Mouse (Mus musculus): ENCODE data around the gene Cplane1.

Gene Cplane1

DNA sequence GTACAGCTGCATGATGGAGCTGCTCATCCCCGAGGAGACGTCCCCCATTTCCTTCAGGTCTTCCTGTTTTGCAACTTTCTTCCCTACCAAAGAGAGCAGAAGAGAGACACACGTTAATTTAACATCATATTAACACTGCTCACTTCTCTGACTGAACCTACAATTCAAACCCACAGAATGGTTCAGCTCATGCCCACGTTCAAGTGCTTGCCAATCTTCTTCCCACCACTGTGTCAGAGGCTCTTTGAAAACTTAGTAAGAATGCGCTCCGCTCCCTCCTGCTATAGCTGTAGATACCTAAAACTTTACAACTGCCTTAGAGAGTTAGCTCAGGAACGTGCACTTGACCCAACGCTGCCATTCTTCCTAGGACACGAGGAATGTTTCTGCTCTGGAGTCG is 134.0 kb downstream of the Cplane1 start:
- no peak for DNase-seq (ENCODE audit: low spot score)

DNA sequence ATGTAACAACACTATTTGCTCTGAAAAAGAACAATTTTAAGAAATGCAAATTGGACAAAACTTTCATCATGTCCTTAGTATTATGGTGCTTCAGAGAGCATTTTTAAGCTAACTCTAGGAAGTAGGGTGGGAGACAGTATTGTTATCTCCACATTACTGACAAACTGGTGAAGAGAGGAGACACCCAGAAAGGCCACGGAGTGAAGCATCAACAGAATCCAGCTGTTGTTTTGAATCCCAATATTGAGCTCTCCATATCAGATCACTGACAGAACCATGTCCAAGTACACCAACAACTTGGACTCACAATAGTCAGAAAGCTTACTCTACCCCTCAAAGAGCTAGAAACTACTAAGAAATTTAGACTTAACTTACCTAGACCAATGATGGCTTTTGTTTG is 136.6 kb downstream of the Cplane1 start:
- no peak for DNase-seq (ENCODE audit: low spot score)

DNA sequence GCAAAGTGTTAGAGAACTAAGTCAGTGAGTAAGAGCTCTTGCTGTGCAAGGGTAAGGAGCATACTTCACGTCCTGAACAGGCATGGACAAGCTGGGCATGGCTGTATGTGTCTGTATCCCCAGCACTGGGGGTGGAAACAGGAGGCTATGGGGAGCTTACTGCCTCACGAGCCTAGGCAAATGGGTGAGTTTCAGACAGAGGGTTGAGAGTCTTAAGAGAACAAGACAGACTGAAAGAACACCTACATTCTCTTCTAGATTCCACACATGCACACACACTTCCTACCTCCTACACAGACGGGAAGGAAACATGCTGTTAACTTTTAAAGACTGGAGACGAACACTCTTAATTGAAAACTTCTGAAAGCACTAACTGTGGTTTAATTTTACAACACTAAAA is 148.5 kb downstream of the Cplane1 start:
- DNase-seq (ENCODE audit: low spot score) = no peak

DNA sequence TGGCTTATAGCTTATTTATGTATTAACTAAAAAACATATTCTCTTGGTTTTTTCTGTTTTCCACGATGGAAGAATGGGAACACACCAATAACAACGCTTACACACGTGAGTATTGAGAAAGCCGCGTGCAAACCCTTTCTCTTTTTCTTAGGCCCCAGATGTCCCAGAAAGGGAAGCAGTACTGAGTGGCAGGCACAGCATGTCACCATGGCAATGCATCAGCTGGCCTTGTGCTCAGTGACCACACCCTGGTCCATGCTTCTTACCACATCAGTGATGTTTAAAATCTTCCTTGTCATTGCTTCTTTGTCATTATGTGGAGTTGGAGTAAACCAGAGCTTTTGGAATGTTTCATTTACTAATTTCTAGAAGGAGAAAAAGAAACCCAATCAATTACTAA is 150.3 kb downstream of the Cplane1 start:
- DNase-seq (ENCODE audit: low spot score) = no peak
